Mouse (Mus musculus) neural tube, embryonic 14.5 days (tissue): ENCODE data around the gene Spata20. TPM values are rescaled to one million over a fixed set of nuclear protein-coding genes. Genes with fewer than 3 reads are reported as not detected.

Experiments used
- ATAC-seq: fragments of 200-750 bp; cut with Nextera tagmentation; 2 replicates; pipeline ENCODE4 v1.8.0; 2017; ENCODE audit warnings: low read depth, mild to moderate bottlenecking, moderate TSS enrichment, moderate library complexity
- H3K27ac ChIP-seq: fragments of 300-500 bp; sonication (generic); 2 replicates; pipeline ENCODE4 v1.5.1; 2014; ENCODE audit warnings: low read depth, mild to moderate bottlenecking, control low read depth, low read length, moderate library complexity, mixed read lengths
- H3K27me3 ChIP-seq: fragments of 300-500 bp; sonication (generic); 2 replicates; pipeline ENCODE4 v1.6.1; 2014; ENCODE audit warnings: low read length; ENCODE audit not compliant: control insufficient read depth, insufficient read depth
- H3K36me3 ChIP-seq: fragments of 300-500 bp; sonication (generic); 2 replicates; pipeline ENCODE4 v1.6.1; 2014; ENCODE audit warnings: low read length, mixed read lengths; ENCODE audit not compliant: control insufficient read depth, insufficient read depth
- H3K4me1 ChIP-seq: fragments of 300-500 bp; sonication (generic); 2 replicates; pipeline ENCODE4 v1.6.1; 2014; ENCODE audit warnings: low read length; ENCODE audit not compliant: control insufficient read depth, insufficient read depth
- H3K4me2 ChIP-seq: fragments of 300-500 bp; sonication (generic); 2 replicates; pipeline ENCODE4 v1.6.1; 2014; ENCODE audit warnings: mild to moderate bottlenecking, low read depth, low read length, control low read depth
- H3K4me3 ChIP-seq: fragments of 300-500 bp; sonication (generic); 2 replicates; pipeline ENCODE4 v1.5.1; 2014; ENCODE audit warnings: low read depth, low read length, control low read depth, mixed read lengths
- H3K9ac ChIP-seq: fragments of 300-500 bp; sonication (generic); replicated peaks from 2 replicates; pipeline ENCODE4 v1.6.1; 2014; ENCODE audit warnings: low read depth, mild to moderate bottlenecking, control low read depth, low read length, mixed read lengths
- H3K9me3 ChIP-seq: fragments of 300-500 bp; sonication (generic); 2 replicates; pipeline ENCODE4 v1.6.1; 2016; ENCODE audit warnings: low read length; ENCODE audit not compliant: control insufficient read depth
- WGBS: fragments of 180-500 bp; shearing (Covaris S2); extraction: QIAGEN DNeasy Blood & Tissue Kit; methylation state at CpG from one replicate; pipeline ENCODE4 v1.1.7; 2014; 5-methylcytosine and 5-hydroxymethylcytosine counted together
- polyA plus RNA-seq: library from polyadenylated mRNA; unstranded; fragments of >200 nt; fragmentation: Nextera tagmentation; extraction: Ambion mirVana; gene quantifications from 2 replicates; pipeline ENCODE4 v1.2.1, GENCODE M21; 2014

The Spata20 gene
- polyA plus RNA-seq, 1 experiment from 2014 or later = 0.09 TPM

DNA sequence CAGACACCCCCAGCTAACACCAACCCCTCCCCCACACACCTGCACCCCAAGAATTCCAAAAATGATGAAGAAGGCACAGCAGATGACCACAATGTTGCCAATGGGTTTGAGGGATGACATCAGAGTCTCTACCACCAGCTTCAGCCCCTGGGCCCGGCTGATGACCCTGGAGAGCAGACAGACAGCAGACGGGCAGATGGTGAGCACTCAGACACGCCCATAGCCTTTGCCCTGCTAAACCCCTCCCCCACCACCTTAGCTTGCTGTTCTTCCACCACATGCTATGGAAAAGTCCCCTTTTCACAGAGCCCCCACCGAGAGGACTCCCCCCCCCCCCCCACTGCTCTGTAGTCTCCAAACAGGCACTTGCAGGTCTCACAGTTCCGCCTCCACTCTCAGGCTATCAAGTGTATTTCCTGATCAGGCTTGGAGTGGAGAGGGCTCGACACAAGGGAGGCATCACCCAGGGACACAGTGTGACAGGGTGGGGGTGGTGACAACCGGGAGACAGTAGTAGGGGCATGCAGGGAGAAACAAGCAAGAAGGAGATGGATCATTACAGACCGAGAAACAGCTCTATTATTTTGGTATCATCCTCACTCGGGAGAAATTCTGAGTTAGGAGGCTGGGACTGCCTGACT is 56.8 kb downstream of the Spata20 start:
- no peak overlapping the region for H3K9ac ChIP-seq
- peak overlapping the region; percentile 52; the same call in 1 of the 2 replicates for H3K27ac ChIP-seq
- H3K36me3 ChIP-seq = peaks cover 11% of the 10 kb centered on the region; the same call in 1 of the 2 replicates
- WGBS = 16% methylated on average over 9 of the region's 9 CpGs
- no peaks in the 10 kb centered on the region for H3K27me3 ChIP-seq
- no peak overlapping the region for H3K4me2 ChIP-seq
- H3K9me3 ChIP-seq = no peaks in the 10 kb centered on the region
- no peak for ATAC-seq
- peaks cover 10% of the 10 kb centered on the region for H3K4me1 ChIP-seq
- no peak overlapping the region for H3K4me3 ChIP-seq

Other genes with a start within 250 kb of the Spata20 start
- gene Wfikkn2, start 240.2 kb downstream of the Spata20 start, polyA plus RNA-seq = 0.24 and 1.8 TPM in 2 replicates
- gene Gm21885, start 204.3 kb downstream of the Spata20 start, polyA plus RNA-seq = 1.1 TPM in 1 of 2 replicates, not detected in the other
- 126 and 150 TPM in 2 replicates for gene Luc7l3, start 164.2 kb downstream of the Spata20 start, polyA plus RNA-seq
- gene Ankrd40, start 158.2 kb downstream of the Spata20 start, polyA plus RNA-seq = 15.7 and 16.2 TPM in 2 replicates
- 0.81 and 1.4 TPM in 2 replicates for gene Abcc3, start 93.2 kb downstream of the Spata20 start, polyA plus RNA-seq
- 14.3 and 22.5 TPM in 2 replicates for gene Cacna1g, start 12.0 kb downstream of the Spata20 start, polyA plus RNA-seq
- gene Epn3, start 13.8 kb upstream of the Spata20 start, polyA plus RNA-seq = 0.68 and 0.82 TPM in 2 replicates
- 1.7 and 2.0 TPM in 2 replicates for gene Mycbpap, start 35.6 kb upstream of the Spata20 start, polyA plus RNA-seq
- 5.2 and 12.3 TPM in 2 replicates for gene Rsad1, start 63.1 kb upstream of the Spata20 start, polyA plus RNA-seq
- 0.15 and 0.35 TPM in 2 replicates for gene Chad, start 78.9 kb upstream of the Spata20 start, polyA plus RNA-seq
- gene Acsf2, start 115.7 kb upstream of the Spata20 start, polyA plus RNA-seq = 2.0 and 2.2 TPM in 2 replicates
- gene Lrrc59, start 143.6 kb upstream of the Spata20 start, polyA plus RNA-seq = 116 and 159 TPM in 2 replicates
- 122 and 147 TPM in 2 replicates for gene Mrpl27, start 167.6 kb upstream of the Spata20 start, polyA plus RNA-seq
- 1.1 and 1.8 TPM in 2 replicates for gene Eme1, start 167.8 kb upstream of the Spata20 start, polyA plus RNA-seq
- 11.6 and 13.6 TPM in 2 replicates for gene Xylt2, start 191.3 kb upstream of the Spata20 start, polyA plus RNA-seq
- gene Gm11541, start 218.3 kb upstream of the Spata20 start, polyA plus RNA-seq = 0.21 TPM in 1 of 2 replicates, not detected in the other